Mouse (Mus musculus) gonadal fat pad, adult 2 months (tissue): ENCODE results near the gene Cd52. TPM values are rescaled to one million over a fixed set of nuclear protein-coding genes. Genes with fewer than 3 reads are reported as not detected.

Source experiments
- DNase-seq: peaks from one replicate; pipeline ENCODE4 v3.0.0-alpha.2; 2012; ENCODE audit warnings: low read depth
- polyA plus RNA-seq: library from polyadenylated mRNA; depleted of rRNA; stranded (reverse); fragments of >200 nt; gene quantifications from 2 replicates; pipeline ENCODE4 v1.2.3, GENCODE M21; 2012

Cd52 gene
- polyA plus RNA-seq, 1 experiment, result 3,556 TPM

DNA sequence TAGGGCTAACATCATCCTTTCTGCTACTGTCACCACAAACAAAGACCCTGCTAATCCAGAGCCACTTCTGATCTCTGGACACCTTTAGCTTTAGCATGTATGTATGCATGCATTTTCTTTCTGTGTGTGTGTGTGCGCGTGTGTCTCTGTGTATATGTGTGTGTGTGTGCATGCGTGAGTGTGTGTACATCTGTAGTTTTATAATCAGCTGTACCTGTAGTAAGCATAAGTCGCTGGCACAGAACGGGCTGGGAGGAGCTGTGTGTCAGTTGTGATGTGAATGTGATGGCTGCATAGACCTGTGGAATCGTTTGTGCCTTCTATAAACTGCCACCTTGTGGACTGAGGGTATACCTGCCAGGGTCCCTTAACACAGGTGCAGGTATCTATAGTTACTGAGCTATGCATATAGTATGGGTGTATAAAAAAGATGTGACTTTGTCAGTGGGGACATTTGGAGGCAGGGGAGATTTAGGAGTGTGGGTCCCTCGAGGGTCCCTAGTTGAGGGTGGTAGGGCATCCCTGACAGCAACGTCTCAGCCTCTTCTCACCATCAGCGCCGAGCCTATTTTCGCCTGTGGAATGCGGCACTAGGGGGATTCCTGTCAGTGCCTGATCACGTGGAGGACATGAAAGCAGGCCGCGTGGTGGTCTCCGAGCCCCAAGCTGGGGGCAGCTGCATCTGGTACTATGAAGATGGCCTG is 4.2 kb downstream of the Cd52 start:
- DNase-seq, result no peak

DNA sequence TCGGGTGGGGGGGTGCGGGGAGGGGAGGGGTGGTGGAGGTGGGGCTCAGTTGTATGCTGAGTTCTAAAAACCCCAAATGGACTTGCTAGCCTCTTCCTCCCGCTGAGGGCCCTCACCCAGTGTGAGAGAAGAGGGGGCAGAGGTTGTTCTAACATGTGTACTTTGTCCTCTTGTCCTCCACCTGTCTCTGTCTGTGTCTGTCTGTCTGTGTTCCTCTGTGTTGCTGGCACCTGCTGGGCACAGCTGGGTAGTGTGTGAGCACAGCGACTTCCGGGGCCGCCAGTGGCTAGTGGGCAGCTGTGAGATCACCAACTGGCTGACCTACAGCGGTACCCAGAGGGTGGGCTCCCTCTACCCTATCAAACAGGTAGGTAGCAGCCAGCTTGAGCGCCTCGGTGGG is 5.9 kb downstream of the Cd52 start:
- no peak for DNase-seq

DNA sequence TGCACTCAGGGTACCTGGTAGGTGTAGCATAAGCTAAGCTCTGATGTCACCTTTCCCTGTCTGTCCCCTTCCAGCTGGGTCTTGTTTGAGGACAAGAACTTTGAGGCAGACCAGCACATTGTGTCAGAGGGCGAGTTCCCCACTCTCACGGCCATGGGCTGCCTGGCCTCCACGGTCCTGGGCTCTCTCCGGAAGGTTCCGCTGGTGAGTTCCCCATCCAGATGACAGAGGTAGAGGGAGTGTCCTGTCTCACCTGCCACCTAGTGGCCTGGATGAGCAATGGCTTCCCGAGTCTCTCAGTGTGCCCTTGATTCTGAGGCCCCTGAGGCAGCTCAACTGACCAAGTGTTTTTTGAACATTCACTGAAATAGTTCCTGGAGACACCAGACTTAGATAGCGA is 7.5 kb downstream of the Cd52 start:
- DNase-seq, result no peak

DNA sequence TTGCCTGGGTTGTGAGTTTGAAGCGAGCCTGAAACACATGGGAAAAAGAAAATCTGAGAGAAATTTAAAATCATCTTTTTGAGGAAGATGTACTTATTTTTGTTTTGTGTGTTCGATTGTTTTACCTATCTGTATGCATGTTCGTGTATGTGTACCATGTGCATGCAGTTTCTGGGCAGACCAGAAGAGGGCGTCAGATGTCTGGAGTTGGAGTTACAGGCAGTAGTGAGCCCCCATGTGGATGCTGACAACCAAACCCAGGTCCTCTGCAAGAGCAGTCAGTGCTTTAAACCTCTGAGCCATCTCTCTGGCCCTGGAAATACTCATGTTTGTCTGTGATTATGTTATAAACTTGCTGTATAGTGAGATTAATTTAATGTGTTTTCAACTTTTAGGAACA is 9.9 kb downstream of the Cd52 start:
- no peak for DNase-seq

DNA sequence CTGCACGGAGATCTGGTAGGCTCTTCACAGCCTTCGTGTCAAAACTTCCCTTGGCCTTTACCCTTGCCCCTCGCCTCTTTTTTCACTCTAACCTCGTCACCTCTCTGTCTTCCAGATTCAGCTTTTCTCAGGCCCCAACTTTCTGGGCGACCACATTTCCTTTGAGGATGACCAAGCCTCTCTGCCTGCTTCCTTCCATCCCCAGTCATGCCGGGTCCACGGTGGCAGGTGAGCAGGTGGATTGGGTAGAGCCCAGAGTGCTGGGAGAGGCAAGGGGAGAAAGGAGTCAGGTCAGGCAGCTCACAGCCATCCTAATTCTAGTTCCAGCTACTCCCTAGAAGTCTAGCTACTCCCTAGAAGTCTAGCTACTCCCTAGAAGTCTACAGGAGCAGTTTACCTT is 12.4 kb downstream of the Cd52 start:
- no peak for DNase-seq

DNA sequence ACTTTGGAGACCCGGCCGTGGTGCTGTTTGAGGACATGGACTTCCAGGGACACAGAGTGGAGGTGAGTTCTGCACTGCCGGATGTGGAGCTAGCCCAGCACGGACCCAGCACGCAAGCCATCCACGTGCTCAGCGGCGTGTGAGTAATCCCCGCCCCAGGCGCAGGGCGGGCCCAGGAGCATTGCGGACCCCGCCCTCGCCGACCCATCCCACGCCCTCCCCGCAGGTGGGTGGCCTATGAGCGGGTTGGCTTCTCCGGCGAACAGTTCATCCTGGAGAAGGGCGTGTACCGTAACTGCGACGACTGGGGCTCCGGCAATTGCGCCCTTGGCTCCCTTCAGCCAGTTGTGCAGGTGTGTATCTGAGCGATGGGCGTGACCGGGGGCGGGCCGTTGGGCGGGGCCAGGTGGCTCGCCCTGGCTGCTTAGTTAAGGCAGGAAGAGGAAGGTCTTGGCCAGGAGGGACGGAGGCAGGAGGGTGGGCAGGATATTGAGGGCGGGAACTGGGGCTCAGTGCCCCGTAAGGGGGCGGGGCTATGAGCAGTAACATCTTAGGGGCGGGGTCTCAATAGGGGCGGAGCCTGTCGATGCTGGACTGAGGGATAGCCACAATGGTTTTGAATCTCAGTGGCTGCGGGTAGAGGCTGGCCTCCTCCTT is 13.0 kb downstream of the Cd52 start:
- no peak for DNase-seq

DNA sequence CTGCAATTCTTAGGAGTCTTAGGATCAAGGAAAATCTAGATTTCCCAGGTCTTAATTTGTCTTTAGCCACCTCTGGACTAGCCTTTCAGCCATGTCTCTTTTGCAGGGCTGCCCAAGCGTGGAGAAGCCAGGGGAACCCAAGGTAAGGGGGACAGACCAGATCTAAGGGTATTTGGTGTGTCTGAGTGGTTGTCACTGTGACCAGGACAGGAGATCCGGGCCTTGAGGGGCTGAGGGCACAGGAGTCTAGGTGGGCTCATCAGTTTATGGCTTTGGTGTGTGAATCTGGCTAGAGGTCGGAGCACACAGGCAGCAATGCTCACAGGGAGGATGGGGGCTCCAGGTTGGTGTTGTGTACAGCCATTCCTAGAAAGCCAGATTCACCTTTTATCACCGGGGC is 14.2 kb downstream of the Cd52 start:
- DNase-seq, result no peak

DNA sequence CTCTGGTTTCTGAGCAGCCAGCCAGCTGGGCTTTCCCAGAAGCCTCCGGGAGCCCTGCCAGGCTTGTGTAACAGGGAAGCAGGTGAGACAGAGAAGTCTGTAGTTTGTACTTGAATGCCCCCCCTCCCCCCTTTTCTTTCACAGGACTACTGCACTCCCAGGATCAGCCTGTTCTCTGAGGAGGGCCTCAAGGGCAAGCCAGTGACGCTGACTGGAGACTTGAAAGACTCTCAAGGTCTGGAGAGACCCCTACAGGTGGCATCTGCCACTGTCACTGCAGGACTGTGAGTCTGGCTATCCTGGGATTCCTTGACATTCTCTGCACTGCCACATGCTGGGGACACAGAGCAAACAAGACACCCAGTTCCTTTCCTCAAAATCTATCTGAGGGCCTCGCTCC is 16.2 kb downstream of the Cd52 start:
- DNase-seq, result no peak

DNA sequence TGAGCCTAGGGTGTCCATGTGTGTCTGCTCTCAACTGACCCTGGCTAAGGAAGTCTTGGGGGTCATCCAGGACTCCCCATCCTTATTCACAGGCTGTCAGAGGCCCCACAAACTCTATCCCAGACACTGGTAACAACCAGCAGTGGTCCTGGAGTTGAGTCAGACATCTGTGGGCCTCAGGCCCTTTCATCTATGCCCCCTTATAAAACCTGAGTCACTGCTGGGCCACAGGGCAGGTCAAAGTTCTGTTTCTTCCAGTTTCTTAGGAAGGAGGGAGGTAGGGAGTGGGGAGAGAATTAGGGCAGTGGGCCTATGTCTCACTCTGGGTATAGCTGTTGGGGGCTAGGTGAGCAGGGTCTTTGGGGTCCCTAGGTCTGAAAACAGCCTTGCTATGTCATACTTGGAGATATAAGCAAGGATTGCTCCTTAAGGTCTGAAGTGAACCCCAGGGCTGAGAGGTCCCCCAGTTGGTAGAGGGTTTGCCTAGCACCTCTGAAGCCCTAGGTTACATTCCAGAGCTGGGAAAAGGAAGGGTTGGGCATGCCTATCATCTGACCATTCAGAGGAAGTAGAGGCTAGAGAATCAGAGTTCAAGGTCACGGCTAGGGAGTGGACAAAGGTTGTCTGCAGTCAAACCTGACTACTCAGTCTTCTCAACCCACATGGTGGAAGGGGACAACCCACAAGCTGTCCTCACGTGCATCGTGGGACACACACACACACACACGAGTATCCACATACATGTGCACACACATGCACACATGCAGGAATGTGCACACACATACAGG is 25.9 kb downstream of the Cd52 start:
- DNase-seq, result no peak

DNA sequence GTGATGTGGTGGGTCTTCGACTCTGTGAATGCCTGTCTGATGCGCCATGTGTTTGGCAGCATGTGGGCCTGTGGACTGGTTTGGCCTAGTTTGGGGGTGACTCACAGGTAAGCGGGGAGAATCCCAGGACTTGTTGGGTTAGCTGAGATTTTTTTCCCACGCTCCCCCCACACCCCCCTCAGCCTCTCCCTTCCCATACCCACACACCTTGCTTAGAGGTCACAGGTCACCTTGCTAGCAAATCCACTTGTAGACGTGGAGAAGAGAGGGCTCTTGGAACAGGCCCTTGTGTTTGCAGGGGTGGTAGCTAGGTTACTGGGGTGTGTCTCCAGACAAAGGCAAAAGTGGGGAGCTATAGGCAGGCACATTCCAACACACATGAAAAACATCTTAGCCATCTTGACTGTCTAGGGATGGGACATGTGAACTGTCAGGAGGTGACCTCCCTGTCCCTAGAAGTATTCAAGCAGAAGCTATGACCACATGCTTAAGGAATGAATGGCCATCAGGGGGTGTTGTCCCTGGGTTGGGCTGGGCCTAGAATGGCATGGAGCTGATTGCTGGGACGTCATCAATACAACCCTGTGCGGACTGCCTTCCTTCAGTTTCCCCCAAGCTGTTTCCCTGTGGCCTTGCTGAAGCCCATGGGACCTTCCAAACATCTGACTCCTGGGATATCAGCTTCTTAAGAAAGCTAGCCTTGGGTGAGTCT is 26.9 kb downstream of the Cd52 start:
- DNase-seq, result no peak

DNA sequence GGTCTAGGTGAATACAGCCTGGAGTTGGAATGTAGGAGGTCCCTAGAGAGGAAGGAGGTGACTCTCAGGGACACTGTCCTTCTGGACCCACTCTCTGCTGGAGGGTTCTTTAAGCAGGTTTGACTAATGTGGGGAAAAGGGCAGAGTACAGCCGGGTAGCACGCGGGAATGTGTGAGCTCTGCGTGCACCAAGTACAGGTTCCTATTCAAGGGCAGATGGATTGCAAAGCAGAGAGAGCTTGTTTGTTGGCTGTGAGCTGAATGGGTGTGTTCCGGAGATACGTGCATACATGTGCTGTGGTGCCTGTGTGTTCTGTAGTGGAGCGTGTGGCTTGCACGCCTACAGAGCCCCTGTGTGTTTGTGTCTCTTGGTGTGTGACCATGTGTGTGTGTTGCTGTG is 27.5 kb downstream of the Cd52 start:
- no peak for DNase-seq

DNA sequence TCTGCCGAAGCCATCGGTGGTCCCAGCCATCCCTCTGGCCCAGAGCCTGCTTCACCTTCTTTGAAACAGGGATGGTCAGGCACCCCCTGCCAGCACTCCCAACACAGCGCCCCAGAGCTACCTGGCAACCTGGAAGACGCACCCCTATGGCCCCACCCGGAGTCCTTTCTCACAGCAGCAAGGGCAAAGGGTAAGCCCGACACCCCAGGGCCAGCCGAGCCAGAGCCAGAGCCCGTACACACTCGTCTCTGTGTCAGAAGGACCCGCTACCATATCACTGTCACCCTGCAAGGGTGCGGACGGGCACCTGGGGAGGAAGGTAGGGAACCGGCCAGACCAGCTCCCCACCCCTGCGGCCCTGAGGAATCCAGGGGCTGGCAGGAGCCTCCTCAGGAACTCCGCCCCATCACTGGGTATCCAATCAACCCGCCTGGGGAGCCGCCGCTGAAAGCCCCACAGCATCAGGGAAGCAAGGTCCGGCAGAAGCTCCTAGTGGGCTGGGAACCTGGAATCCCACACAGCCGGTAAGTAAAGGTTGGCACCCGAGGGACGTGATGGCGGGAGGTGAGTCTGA is 29.4 kb downstream of the Cd52 start:
- no peak for DNase-seq

DNA sequence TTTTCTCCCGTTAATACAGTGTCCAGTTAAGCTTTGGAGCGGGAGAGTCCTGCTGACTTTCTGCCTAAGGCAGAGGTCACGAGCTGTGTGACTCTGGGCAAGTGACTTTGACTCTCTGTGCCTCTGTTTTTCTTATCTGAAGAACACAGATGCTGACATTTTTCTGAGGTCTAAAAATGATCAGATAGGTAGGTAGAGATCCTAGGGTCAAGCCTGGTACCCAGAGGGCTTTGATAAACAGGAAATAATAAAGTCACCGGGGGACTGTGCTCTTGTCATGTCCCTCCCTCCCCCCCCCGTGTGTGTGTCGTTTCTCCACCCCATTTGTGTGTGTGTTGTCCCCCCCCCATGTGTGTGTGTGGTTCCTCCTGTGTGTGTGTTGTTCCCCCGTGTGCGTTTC is 32.3 kb downstream of the Cd52 start:
- DNase-seq, result no peak

DNA sequence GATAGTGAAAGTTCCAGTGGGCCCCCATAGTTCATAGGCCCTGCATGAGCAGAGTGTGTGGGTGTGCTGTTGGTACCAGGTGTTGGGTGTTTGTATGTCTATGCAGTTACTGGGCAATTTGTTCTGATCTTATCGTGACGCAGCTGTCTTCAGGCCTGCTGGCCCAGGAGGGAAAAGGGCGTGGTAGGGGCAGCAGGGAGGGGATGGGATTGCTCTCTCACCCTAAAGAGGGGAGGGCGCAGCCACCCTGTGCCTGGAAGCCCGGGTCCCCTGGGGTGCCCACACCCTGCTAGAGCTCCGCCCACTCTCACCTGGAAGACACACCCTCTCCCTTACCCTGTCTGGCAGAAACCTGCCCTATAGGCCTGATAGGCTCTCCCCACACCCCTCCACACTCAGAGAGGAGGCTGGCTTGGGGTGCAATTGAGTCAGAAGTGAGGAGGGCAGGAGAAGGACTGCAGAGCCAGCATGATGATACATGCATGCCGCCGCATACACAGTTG is 32.9 kb downstream of the Cd52 start:
- DNase-seq, result no peak

DNA sequence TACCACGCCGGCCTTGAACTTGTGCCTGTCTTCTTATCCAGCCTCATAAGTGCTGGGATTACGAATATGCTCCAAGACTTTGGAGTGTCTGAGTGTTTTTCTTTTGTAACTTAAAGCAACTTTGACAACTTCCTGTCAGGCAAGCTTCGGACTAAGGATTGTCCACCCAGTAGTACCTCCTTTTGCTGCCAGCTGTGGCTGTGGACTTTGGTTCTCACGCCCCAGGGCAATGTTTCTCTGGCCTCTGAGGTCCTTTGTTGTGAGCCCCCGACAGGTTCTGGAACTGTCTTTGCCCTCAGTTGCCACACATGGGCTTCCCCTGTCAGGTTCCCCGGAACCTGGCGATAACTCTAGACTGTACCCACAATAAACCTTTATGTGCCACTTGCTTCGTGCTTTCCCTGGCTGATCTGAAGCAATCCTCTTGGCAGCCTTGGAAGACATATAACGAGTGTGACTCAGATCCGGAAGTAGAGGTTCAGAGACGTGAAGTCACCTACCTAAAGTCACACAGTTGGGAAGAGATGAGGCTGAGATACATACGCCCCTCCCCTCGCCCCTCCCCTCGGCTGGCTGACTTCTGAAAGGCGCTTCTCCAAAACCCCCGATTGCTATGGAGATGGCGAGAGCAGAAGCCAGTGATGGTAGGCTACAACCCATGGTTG is 33.6 kb downstream of the Cd52 start:
- peak; percentile 95 for DNase-seq

DNA sequence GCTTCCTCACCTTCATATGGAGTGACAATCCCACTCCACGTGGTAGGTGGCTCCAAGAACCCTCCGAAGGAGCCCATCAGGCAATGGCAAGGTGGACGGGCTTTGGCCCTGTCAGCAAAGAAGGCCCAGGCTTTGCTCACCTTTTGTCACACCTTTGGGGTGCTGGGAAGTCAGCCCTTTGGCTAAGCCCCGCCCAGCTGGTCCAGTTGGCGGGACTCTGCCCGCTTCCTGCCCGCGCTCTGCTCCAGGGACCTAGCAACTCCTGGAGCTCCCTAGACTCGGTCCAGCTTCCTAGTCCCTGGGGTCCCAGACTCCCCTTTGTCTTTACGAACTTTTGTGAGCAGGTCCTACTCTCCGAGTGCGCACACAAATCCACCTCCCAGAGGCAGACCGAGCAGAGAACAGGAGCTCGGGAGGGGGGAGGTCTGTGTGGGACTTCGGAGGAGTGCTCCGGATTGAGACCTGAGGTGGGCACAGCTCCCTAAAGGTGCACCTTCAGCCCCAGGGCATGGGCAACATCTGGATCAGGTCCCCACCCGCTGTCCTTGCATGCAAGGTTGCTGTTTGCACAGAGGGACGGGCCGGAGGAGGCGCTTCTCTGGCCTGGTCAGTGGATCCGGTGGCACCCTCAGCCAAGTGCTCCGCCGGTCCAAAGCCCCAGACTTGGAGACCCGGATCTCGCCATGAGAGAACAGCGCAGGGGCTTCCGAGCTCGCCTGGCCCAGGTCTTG is 34.6 kb downstream of the Cd52 start, which contains the start of gene Crybg2:
Gene Crybg2 (plus strand): TSS at position 681 of the 731 bp plus-strand sequence.
- DNase-seq, result no peak

DNA sequence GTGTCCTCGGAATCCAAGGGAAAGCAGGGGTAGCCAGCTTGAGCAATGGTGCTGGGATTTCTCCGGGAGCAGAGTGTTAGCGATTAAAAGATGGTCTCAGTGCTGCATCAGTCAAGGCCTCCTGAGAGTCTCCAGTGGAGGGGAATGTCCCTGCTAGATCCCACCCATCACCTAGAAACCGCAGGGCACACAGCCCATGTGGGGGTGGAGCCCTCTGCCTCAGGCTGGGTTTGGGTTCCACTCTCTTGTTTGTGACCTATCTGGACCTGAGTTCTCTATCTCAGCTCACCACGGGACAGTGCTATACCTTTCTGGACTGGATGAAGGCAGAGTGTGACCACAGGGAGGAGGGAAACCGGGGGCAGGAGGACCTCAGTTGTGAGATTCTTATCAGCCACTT is 36.0 kb downstream of the Cd52 start:
- no peak for DNase-seq

DNA sequence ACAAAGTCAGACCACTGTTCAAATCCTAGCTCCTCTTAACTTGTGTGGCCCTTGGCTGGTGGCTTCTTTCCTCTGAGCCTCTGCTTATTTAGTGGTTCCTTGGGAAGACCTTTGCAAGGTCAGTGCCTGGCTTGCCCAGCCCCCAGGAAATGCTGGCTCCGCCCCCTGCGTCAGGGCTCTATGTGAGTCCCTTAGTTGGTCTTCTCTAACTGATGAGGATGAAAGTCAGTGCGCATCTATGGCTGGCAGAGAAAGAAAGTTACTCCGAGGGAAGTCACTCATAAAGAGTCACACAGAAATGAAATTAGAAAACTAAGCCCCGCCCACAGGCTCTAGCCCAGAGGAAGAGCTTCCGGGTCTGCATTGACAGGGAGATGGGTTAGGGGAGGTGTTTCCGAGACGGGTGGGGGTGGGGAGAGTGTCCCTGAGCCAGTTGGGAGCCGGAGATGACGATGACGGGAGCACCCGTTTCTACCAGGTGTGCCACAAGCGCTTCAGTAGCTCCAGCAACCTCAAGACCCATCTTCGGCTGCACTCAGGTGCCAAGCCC is 36.6 kb downstream of the Cd52 start:
- no peak for DNase-seq

DNA sequence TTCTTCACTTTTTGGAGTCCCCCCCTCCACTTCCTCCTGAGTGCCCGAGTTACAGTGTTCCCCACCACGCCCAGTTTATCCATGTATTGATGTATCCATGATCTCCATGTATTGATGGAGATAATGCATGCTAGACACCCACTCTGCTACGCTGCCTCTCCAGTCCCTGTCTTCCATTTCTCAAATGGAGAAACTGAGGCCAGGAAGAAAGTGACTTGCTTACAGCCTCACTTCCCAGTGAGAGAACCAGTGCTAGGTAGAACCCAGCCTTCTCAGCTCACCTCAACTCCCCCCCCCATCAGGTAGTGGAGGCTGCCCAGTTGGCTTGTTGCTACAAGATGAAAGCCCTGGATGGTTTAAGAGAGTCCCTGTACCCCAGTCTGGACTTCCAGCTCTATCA is 41.3 kb downstream of the Cd52 start, which contains the start of gene Zfp683:
Gene Zfp683 (plus strand): TSS at position 301 of the 400 bp plus-strand sequence.
- no peak for DNase-seq

DNA sequence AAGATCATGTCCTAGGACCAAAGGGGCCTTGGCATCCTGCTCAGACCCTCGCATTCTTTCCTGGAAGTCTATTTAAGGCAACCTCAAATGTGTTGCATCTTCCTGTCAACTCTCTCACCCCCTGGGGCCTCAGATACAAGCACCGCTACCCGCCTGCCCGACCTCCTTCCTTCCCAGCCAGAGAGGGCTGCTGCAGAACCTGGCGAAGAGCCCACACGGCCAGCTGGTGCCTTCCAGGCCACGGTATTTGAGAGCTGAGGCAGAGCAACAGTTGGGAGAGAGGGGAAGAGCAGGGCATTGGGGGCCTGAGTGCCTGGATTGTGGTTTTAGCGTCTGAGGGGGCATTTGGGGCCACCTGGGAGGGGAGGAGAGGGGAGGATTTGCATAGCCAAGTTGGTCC is 42.3 kb downstream of the Cd52 start:
- DNase-seq, result no peak
